Comparison of ENCODE assay signal across 26 mouse cellular contexts in the genomic region with DNA sequence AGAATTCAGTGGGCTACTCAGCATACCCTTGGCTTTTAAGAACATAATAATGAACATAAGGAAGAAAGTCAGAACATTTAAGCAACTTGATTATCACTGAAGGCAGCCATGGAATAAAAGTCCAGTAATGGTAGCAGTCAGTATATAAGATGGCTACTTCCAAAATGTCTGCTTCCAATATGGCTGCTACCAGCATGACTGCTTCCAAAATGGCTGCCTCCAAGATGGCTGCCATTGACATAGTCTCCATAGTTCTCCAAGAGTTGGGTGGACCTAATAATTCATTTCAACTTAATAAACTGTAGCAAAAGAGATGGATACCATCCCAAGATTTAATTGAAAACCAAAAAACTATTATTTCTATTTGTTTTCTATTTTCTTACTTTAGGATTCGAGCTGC.
"Had no signal": no experiment of that assay in that cellular context is flagged by ENCODE, and none has a peak within 500 bp of the region (broad histone marks: within the 10 kb centered on the region; RNA-seq: fewer than 3 reads in every experiment).

No protein-coding gene starts in this region.

- DNase-seq: gastrocnemius, adult 2 months; gastrocnemius, postnatal 10 days; gastrocnemius, postnatal 25 days; heart, adult 18-20 months; heart, postnatal 10 days; heart, postnatal 4 days; kidney, adult 11 months; kidney, adult 2 months; kidney, adult 9 months; kidney, postnatal 14 days; kidney, postnatal 36 days; layer of hippocampus, adult 9-11 months; layer of hippocampus, postnatal 36 days; left cerebral cortex, postnatal 4 days had no signal

- H3K9ac ChIP-seq: heart, embryonic 12.5 days; hindbrain, embryonic 12.5 days; hindbrain, embryonic 15.5 days; kidney, embryonic 15.5 days; limb, embryonic 13.5 days; limb, embryonic 15.5 days; liver, embryonic 12.5 days had no signal

- H3K9me3 ChIP-seq: heart, embryonic 10.5 days; heart, embryonic 12.5 days; hindbrain, embryonic 10.5 days; hindbrain, embryonic 12.5 days; hindbrain, embryonic 15.5 days; kidney, embryonic 15.5 days; limb, embryonic 13.5 days; limb, embryonic 15.5 days; liver, embryonic 12.5 days had no signal

- H3K4me1 ChIP-seq: limb, embryonic 13.5 days; limb, embryonic 15.5 days; liver, embryonic 12.5 days had no signal

- H3K27me3 ChIP-seq: hindbrain, embryonic 15.5 days had no signal

- H3K27ac ChIP-seq: gastrocnemius, adult 2 months; heart, embryonic 10.5 days; hindbrain, embryonic 10.5 days; hindbrain, embryonic 12.5 days; hindbrain, embryonic 15.5 days; hindbrain, postnatal 0 days; kidney, embryonic 15.5 days; kidney, postnatal 0 days; limb, embryonic 13.5 days; limb, embryonic 15.5 days; liver, embryonic 12.5 days had no signal

- H3K4me3 ChIP-seq: gastrocnemius, adult 2 months; heart, embryonic 10.5 days; heart, embryonic 12.5 days; hindbrain, embryonic 10.5 days; hindbrain, embryonic 12.5 days; hindbrain, embryonic 15.5 days; kidney, embryonic 15.5 days; limb, embryonic 13.5 days; limb, embryonic 15.5 days; liver, embryonic 12.5 days had no signal

- ATAC-seq: hindbrain, postnatal 0 days; intestine, embryonic 16.5 days; liver, embryonic 12.5 days had no signal

- H3K36me3 ChIP-seq: heart, embryonic 10.5 days; heart, embryonic 12.5 days; hindbrain, embryonic 10.5 days; hindbrain, embryonic 12.5 days; hindbrain, embryonic 15.5 days; kidney, embryonic 15.5 days; limb, embryonic 13.5 days; limb, embryonic 15.5 days; liver, embryonic 12.5 days had no signal

- H3K4me2 ChIP-seq: heart, embryonic 12.5 days; hindbrain, embryonic 12.5 days; hindbrain, embryonic 15.5 days; kidney, embryonic 15.5 days; limb, embryonic 13.5 days; limb, embryonic 15.5 days; liver, embryonic 12.5 days had no signal
